Mouse (Mus musculus) forebrain, embryonic 13.5 days (tissue): ENCODE results near the gene Zfyve27. TPM values are rescaled to one million over a fixed set of nuclear protein-coding genes. Genes with fewer than 3 reads are reported as not detected.
A peak's percentile ranks its signal among the peaks of the same experiment; 100 is the strongest.

ENCODE experiments used
- ATAC-seq: fragments of 200-750 bp; cut with Nextera tagmentation; 2 replicates; pipeline ENCODE4 v1.8.0; 2017
- H3K27ac ChIP-seq: fragments of 300-500 bp; sonication (generic); 2 replicates; pipeline ENCODE4 v1.5.1; 2015; ENCODE audit warnings: inconsistent platforms, mild to moderate bottlenecking, moderate library complexity
- H3K27me3 ChIP-seq: fragments of 300-500 bp; sonication (generic); 2 replicates; pipeline ENCODE4 v1.6.1; 2015; ENCODE audit warnings: mild to moderate bottlenecking, inconsistent platforms
- H3K36me3 ChIP-seq: fragments of 300-500 bp; sonication (generic); 2 replicates; pipeline ENCODE4 v1.6.1; 2015; ENCODE audit warnings: mild to moderate bottlenecking, inconsistent platforms; ENCODE audit not compliant: poor library complexity, severe bottlenecking
- H3K4me1 ChIP-seq: fragments of 300-500 bp; sonication (generic); 2 replicates; pipeline ENCODE4 v1.6.1; 2015; ENCODE audit warnings: inconsistent platforms
- H3K4me2 ChIP-seq: fragments of 300-500 bp; sonication (generic); 2 replicates; pipeline ENCODE4 v1.6.1; 2015; ENCODE audit warnings: inconsistent platforms, mild to moderate bottlenecking, moderate library complexity
- H3K4me3 ChIP-seq: fragments of 300-500 bp; sonication (generic); 2 replicates; pipeline ENCODE4 v1.5.1; 2015; ENCODE audit warnings: mild to moderate bottlenecking, inconsistent platforms
- H3K9ac ChIP-seq: fragments of 300-500 bp; sonication (generic); 2 replicates; pipeline ENCODE4 v1.6.1; 2015; ENCODE audit warnings: mild to moderate bottlenecking, inconsistent platforms
- H3K9me3 ChIP-seq: fragments of 300-500 bp; sonication (generic); replicated peaks from 2 replicates; pipeline ENCODE4 v1.6.1; 2016; ENCODE audit warnings: inconsistent platforms
- WGBS: fragments of 180-500 bp; shearing (Covaris S2); methylation state at CpG from one replicate; pipeline ENCODE4 v1.1.7; 2015; 5-methylcytosine and 5-hydroxymethylcytosine counted together
- polyA plus RNA-seq: library from polyadenylated mRNA; unstranded; fragments of >200 nt; fragmentation: Nextera tagmentation; extraction: Ambion mirVana; gene quantifications from 2 replicates; pipeline ENCODE4 v1.2.1, GENCODE M21; 2015

Zfyve27 gene
- polyA plus RNA-seq, 1 experiment from 2014 or later: 43.5 TPM

DNA sequence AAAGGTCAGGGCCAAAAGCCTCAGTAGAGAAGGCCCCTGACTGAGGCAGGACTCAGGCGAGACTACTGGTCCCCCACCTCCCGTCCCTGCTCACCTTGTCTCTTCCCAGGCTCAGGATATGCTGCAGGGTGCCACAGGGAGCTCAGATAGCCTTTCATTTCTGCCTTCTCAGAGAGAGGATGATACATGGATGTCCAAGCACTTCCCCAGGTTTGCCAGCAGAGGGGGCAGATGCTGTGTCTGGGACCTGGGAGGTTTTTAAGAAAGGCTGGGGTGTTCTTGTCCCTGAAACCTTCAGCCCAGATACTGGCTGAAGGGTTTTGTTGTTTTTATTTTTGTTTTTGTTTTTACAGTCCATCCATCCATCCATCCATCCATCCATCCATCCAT, 53.6 kb downstream of the Zfyve27 start:
- Histone ChIP-seq H3K4me1 (no peaks in the 10 kb centered on the region), H3K4me2 (no peak overlapping the region), H3K9me3 (no peaks in the 10 kb centered on the region), H3K9ac (no peak overlapping the region), H3K27me3 (no peaks in the 10 kb centered on the region), H3K27ac (no peak overlapping the region), H3K4me3 (no peak overlapping the region), H3K36me3 (no peaks in the 10 kb centered on the region)
- peak; percentile 51; the same call in 1 of the 2 replicates for ATAC-seq
- 31% methylated on average over 2 of the region's 2 CpGs for WGBS

DNA sequence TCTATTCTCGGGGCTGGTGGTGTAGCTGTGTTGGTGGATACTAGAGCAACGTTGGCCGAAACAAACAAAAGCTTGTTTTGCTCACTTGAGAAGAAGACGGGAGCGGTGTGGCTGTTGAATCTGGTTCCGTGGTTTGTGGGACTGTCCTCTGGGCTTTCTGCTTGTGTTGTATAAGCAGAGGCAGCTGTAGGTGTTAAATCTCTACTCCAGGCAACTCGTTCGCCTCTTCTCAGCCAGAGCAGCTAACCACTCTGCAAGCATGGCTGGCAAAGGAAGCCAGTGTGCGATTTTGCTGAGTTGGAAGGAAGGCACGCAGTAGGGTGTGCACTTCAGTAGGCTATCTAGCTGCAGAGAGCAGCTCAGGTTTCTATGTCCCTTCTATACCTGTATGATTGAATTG, 62.7 kb downstream of the Zfyve27 start:
- Histone ChIP-seq H3K4me2 (no peak overlapping the region), H3K27me3 (no peaks in the 10 kb centered on the region), H3K36me3 (no peaks in the 10 kb centered on the region), H3K9ac (no peak overlapping the region), H3K27ac (no peak overlapping the region), H3K4me1 (peaks cover 9% of the 10 kb centered on the region; the same call in 1 of the 2 replicates), H3K4me3 (no peak overlapping the region), H3K9me3 (no peaks in the 10 kb centered on the region)
- ATAC-seq: no peak
- 86% methylated on average over 10 of the region's 10 CpGs for WGBS

DNA sequence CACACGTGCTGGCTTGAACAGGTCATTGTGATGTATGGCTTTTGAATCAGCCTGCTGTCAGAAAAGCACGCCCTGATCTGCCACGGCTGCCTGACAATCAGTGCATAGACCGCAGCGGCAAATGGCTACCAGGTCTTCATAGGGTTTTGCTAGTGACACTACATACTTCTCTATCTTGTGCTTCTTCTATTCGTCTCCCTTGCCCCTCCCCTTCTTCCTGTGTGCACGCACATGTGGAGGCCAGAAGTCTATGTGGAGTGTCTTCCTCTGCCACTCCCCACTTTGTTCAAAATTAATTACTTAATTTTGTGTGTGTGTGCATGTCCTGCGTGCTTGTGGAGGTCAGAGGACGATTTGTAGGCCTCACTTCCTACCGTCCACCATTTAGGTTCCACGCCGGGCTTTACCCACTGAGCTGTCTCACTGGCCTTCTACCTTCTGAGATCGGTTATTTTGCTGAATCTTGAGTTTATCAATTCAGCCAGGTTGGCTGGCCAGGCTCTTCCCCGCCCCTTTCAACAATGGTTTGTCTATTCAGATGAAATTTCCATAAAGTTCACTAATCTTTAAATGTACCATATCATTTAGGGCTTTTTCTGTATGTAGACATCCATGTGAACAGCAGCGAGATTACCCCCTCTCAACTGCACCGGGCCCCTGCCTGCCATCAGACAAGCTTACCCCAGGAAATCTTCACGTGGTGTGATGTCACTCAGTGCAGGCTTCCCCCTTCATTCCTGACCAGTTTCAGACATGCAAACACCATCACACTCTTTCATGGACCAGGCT, 65.9 kb downstream of the Zfyve27 start:
- no peak overlapping the region for H3K4me2 ChIP-seq
- no peaks in the 10 kb centered on the region for H3K27me3 ChIP-seq
- no peaks in the 10 kb centered on the region for H3K9me3 ChIP-seq
- H3K9ac ChIP-seq: no peak overlapping the region
- 77% methylated on average over 17 of the region's 17 CpGs for WGBS
- H3K4me3 ChIP-seq: no peak overlapping the region
- H3K27ac ChIP-seq: no peak overlapping the region
- no peaks in the 10 kb centered on the region for H3K36me3 ChIP-seq
- H3K4me1 ChIP-seq: peaks cover 9% of the 10 kb centered on the region; the same call in 1 of the 2 replicates
- no peak for ATAC-seq

DNA sequence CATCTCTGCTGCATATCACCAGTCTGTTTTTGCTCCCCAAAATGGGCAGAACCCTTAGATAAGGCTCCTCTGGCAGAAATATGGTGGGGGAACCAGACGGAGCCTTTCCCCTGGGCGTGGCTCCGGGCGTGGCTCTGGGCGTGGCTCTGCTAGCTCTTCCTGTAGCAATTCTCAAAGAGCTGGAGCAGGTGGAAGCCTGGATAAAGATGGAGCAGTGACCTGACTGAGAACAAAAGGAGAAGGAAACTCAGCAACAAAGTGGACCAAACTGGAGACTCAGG, 66.5 kb downstream of the Zfyve27 start:
- H3K4me1 ChIP-seq: peaks cover 9% of the 10 kb centered on the region; the same call in 1 of the 2 replicates
- no peak for ATAC-seq
- no peaks in the 10 kb centered on the region for H3K9me3 ChIP-seq
- H3K27me3 ChIP-seq: no peaks in the 10 kb centered on the region
- WGBS: 75% methylated on average over 5 of the region's 5 CpGs
- H3K27ac ChIP-seq: no peak overlapping the region
- H3K9ac ChIP-seq: no peak overlapping the region
- H3K36me3 ChIP-seq: no peaks in the 10 kb centered on the region
- no peak overlapping the region for H3K4me3 ChIP-seq
- H3K4me2 ChIP-seq: no peak overlapping the region

DNA sequence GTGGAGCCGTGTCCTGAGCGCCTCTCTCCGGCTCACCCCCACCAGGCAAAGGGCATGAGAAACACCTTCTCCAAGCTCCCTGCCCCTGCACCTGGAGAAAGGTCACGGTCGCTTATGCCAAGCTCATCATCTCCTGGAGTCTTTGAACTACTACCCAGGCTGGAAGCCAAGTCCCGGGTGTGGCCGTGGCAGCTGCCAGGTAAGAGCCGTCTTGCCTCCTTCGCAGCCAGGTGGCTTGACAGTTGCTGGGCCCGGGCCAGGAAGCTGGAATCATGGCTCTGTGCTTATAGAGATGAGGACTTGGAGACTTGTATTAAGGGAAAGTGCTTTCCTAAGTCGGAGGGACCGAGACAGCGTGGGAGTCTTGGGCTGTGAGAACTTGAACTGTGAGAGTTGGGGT, 67.2 kb downstream of the Zfyve27 start:
- H3K4me1 ChIP-seq: peaks cover 9% of the 10 kb centered on the region; the same call in 1 of the 2 replicates
- H3K9me3 ChIP-seq: no peaks in the 10 kb centered on the region
- no peak overlapping the region for H3K27ac ChIP-seq
- 87% methylated on average over 13 of the region's 13 CpGs for WGBS
- H3K9ac ChIP-seq: no peak overlapping the region
- no peak overlapping the region for H3K4me2 ChIP-seq
- H3K27me3 ChIP-seq: no peaks in the 10 kb centered on the region
- ATAC-seq: no peak
- H3K36me3 ChIP-seq: no peaks in the 10 kb centered on the region
- H3K4me3 ChIP-seq: no peak overlapping the region

DNA sequence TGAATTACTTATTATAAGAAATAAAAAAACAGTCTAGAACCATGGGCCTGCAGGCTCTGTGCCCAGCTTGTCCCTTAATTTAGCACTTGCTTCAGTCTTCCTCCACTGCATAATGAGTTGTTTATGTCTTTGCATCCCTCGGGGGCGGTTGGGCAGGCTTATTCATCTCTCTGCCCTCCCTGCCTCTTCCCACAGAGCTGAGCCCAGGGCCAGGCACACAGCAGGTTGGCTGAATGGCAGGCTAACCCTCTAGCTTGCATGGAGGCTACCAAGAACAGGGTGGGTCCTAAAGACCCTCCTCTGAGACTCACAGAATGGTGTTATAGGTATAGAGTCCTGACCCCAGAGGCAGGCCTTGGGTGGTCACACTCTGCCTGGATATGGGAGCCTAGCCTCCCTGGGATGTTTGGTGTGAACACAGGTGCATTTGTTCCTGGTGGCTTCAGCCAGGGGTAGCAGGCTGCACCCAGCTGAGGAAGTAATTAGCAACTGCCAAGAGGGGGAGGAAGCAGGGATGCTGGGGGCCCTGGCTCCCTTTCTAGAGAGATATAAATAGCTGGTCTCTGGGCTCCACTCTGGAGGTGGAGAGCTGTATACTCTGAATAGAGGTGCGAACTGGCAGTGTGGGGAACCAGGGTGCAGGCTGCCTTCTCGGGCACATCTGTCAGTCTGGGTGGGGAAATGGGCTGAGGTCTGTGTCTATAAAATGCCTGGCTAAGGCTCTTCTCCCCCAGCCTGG, 74.0 kb downstream of the Zfyve27 start:
- Histone ChIP-seq H3K36me3 (no peaks in the 10 kb centered on the region), H3K27me3 (no peaks in the 10 kb centered on the region), H3K9ac (no peak overlapping the region), H3K4me2 (no peak overlapping the region), H3K4me1 (peaks cover 12% of the 10 kb centered on the region), H3K9me3 (no peaks in the 10 kb centered on the region), H3K4me3 (no peak overlapping the region), H3K27ac (peak overlapping the region; percentile 65)
- 18% methylated on average over 4 of the region's 4 CpGs for WGBS
- peak; percentile 57; the same call in 1 of the 2 replicates for ATAC-seq

DNA sequence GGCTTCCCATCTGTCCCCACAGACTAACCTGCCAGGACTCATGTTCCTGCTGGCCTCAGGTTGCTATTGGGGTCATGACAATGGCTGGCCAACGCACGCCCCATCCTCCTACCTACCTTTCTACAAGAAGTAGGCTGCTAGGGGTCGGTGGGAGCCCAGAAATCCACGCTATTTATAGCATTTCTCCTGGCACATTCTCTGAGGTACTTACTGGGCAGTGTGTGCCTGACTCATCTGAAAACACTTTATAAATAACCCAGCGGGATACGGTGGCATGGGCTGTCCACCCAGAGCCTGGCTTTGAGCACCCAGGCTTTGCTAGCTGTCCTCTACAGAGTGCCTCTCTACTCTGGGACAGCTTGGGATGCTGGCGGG, 74.6 kb downstream of the Zfyve27 start:
- H3K9me3 ChIP-seq: no peaks in the 10 kb centered on the region
- H3K4me2 ChIP-seq: no peak overlapping the region
- peaks cover 12% of the 10 kb centered on the region for H3K4me1 ChIP-seq
- peak overlapping the region; percentile 65; the same call in 1 of the 2 replicates for H3K27ac ChIP-seq
- H3K27me3 ChIP-seq: no peaks in the 10 kb centered on the region
- 76% methylated on average over 7 of the region's 7 CpGs for WGBS
- no peak overlapping the region for H3K4me3 ChIP-seq
- no peak overlapping the region for H3K9ac ChIP-seq
- H3K36me3 ChIP-seq: no peaks in the 10 kb centered on the region
- ATAC-seq: no peak

DNA sequence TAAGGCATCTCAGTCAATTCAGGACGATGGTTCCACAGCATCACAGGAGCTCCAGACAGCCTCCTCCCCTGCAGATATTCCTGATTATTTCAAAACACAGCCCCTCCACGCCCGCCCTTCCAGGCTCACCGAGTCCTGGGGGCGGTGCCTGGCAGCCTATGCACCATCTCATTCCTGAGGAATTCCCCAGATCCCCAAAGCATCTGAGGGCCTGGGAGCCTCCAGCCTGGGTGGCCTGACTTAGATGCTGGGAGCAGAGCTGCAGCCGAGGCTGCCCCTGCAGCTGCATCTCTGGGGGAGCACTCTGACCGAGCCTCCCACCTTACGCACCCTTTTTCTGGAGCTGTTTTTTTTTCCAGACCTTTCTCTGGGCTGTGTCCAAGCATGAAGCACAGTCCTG, 77.1 kb downstream of the Zfyve27 start:
- ATAC-seq: no peak
- Histone ChIP-seq H3K4me3 (no peak overlapping the region), H3K27ac (no peak overlapping the region), H3K4me1 (peaks cover 12% of the 10 kb centered on the region), H3K4me2 (no peak overlapping the region), H3K9me3 (no peaks in the 10 kb centered on the region), H3K27me3 (no peaks in the 10 kb centered on the region), H3K9ac (no peak overlapping the region), H3K36me3 (no peaks in the 10 kb centered on the region)
- 59% methylated on average over 8 of the region's 8 CpGs for WGBS

DNA sequence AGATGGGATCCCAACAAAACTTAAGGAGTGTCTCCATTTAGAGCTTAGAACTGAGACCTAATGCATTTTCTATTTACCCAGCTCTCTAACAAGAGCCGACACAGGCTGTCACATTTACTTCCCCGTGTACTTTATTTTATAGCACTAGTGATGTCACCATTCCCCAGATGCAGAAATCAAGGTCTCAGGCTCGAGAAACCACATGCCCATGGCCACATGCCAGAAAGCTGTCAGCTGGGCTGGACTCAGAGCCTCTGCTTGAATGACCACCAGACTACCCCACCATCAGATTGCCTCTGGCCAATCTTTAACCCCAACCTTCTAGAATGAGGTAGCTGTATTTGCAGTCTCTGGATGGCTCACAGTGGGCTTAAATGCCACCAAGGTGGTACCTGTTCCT, 79.7 kb downstream of the Zfyve27 start:
- no peak overlapping the region for H3K27ac ChIP-seq
- H3K4me1 ChIP-seq: peaks cover 3% of the 10 kb centered on the region
- 67% methylated on average over 3 of the region's 3 CpGs for WGBS
- H3K36me3 ChIP-seq: no peaks in the 10 kb centered on the region
- no peak overlapping the region for H3K4me2 ChIP-seq
- no peak overlapping the region for H3K4me3 ChIP-seq
- no peaks in the 10 kb centered on the region for H3K9me3 ChIP-seq
- ATAC-seq: no peak
- H3K27me3 ChIP-seq: 0 out of 2 replicates have a peak, but pooled peaks cover 6% of the 10 kb centered on the region
- H3K9ac ChIP-seq: no peak overlapping the region

Other genes with a start within 250 kb of the Zfyve27 start
- gene Exosc1, start 230.5 kb upstream of the Zfyve27 start, polyA plus RNA-seq: 83.2 and 86.5 TPM in 2 replicates
- 86.5 and 96.5 TPM in 2 replicates for gene Zdhhc16, start 230.5 kb upstream of the Zfyve27 start, polyA plus RNA-seq
- 32.6 and 35.2 TPM in 2 replicates for gene Mms19, start 182.8 kb upstream of the Zfyve27 start, polyA plus RNA-seq
- gene Ubtd1, start 182.2 kb upstream of the Zfyve27 start, polyA plus RNA-seq: 5.7 and 5.8 TPM in 2 replicates
- gene Ankrd2, start 128.0 kb upstream of the Zfyve27 start, polyA plus RNA-seq: 0.15 and 0.21 TPM in 2 replicates
- gene Hoga1, start 118.3 kb upstream of the Zfyve27 start, polyA plus RNA-seq: 0.79 and 1.1 TPM in 2 replicates
- not detected in 2 replicates for gene 4933411K16Rik, start 111.7 kb upstream of the Zfyve27 start, polyA plus RNA-seq
- gene Morn4, start 77.6 kb upstream of the Zfyve27 start, polyA plus RNA-seq: 114 and 118 TPM in 2 replicates
- 16.5 and 21.7 TPM in 2 replicates for gene Pi4k2a, start 73.5 kb upstream of the Zfyve27 start, polyA plus RNA-seq
- gene Avpi1, start 34.9 kb upstream of the Zfyve27 start, polyA plus RNA-seq: 10.1 and 10.3 TPM in 2 replicates
- 1.7 and 2.0 TPM in 2 replicates for gene Marveld1, start 16.6 kb upstream of the Zfyve27 start, polyA plus RNA-seq
- gene Sfrp5, start 38.3 kb downstream of the Zfyve27 start, polyA plus RNA-seq: 0.21 TPM in 1 of 2 replicates, not detected in the other
- 12.9 and 14.9 TPM in 2 replicates for gene Golga7b, start 83.6 kb downstream of the Zfyve27 start, polyA plus RNA-seq